Mouse (Mus musculus): ENCODE results near the gene Aida.
A peak's percentile ranks its signal among the peaks of the same experiment; 100 is the strongest.
"Not testable (repeated sequence)": the region's sequence is repeated elsewhere in the genome, so short reads cannot be mapped to it uniquely, and the experiment has no call there.

The Aida gene

DNA sequence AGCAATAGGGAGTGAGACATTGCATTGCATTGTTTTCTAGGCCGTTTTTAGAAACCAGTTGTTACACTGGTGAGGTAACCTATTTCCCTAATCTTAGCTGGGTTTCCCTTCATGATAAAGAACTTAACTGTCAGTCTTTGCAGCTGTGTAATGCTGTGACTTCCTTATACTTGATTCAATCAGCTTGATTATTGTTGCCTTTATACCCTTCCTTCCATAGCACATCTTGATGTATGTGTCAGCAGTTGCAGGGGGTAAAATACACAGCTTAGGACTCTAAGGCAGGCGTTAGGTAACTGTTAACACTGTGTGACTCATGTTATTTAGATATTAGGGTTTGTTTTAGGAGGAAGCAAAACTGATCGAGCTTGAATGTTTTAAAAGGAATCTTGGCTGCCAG is 24.3 kb downstream of the Aida start:
- no peak for DNase-seq (ENCODE audit: low spot score in 2 of 2)

- DNase-seq (ENCODE audit: low spot score in 2 of 2) = not testable (repeated sequence)
Observed at GRCm38 (mm10) chr1:183322496-183322895, 26.1 kb downstream of the Aida start.

DNA sequence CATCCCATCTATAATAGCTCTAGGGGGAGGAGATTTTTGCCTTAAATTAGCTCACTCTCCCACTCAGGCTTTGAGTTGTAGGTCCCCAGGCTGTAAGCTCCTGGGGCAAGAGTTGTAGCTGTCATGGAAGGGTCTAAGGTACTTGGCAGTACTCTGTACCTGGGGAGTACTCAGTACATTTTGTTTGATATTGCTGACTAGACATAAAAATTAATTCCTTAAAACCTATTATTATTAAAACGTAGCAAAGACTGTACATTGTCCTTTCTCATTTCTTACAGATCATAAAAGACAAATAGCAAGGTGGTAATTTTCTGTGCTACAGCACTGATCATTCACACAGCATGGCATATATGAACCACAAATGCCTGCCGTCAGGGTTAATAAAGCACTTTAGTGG is 27.5 kb downstream of the Aida start:
- DNase-seq (ENCODE audit: low spot score in 2 of 2) = no peak

- no peak for DNase-seq (ENCODE audit: low spot score in 2 of 2)
Observed at GRCm38 (mm10) chr1:183324433-183324832, 28.0 kb downstream of the Aida start.

DNA sequence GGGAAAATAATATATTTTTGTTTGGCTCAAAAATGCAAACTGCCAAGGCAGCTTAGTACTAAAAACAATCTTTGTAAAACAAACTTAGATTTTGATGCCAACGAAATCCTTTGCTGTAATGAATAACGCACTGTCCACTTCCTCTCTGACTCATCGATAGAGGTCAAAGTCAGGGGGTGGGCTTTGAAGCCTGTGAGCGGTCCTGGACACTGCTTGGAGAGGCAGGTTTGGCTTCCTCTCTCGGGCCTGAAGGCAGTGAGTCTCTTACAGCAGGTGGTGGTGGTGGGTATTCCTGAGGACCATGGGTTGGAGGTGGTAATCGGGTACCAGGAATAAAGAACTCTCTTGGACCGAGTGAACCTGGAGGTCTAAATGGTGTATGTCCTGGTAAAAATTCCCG is 30.8 kb downstream of the Aida start:
- DNase-seq (ENCODE audit: low spot score in 2 of 2) = no peak

GRCm38 (mm10) chr1:183342902-183343301 is 46.5 kb downstream of the Aida start:
- DNase-seq (ENCODE audit: low spot score in 2 of 2) = not testable (repeated sequence)

- peak; percentile 82 to 87 for DNase-seq (ENCODE audit: low spot score in 2 of 2)
Observed at GRCm38 (mm10) chr1:183344886-183345816, 48.8 kb downstream of the Aida start.

DNA sequence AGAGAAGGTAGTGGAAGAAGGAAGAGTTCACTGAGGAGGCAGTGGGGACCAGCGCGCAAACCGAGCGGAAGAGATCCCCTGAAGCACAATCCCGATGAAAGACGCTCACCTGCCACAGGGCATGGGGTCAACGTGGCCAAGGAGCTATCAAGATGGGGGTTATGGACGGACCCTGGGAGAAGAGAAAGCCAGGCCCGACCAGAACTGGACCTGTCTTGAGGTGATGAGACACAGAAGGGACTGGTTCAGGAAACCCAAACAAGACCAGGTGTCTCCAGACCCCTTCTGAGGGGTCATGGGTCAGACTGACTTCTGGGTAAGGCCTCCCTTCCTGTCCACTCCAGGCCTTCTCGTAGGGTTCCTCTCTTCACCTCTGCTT is 49.4 kb downstream of the Aida start:
- DNase-seq (ENCODE audit: low spot score in 2 of 2) = no peak

DNA sequence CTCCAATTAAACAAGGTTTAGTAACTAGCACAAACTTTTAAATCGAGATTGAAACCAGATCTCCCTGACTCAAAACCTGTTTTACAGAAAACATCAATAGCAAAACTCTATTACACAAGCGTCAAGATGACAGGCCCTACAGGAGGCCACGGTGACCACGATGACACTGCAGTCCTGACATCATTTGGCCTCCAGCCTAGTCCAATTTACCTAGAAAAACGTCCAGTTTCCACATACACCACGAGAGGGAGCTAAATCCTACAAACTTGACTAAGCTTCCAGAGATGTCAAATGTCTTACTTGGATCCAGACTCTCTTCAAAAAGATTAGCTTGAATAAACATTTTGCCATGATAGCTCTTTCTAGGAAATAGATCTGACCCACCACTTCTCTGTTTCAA is 53.5 kb downstream of the Aida start:
- DNase-seq (ENCODE audit: low spot score in 2 of 2) = peak; percentile 23 to 68

- no peak for DNase-seq (ENCODE audit: low spot score in 2 of 2)
Observed at GRCm38 (mm10) chr1:183358901-183359300, 62.5 kb downstream of the Aida start.

DNA sequence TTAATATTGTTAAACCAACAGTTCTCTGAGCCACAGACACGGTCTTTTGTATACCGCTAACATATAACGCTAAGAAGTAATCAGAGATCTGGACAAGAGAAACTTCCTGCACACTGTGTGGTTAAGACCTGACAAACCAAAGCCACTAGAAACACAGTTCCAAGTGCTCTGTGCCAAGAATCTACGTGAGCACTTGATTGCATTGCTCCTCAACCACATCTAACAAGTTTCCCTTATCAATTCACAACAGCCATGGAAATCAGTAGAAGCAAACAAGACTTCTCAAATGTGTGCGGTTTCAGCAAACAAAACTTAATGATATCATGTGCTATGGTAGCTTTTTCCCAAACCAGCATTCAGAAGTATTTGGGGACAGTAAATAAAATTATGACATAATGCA is 65.9 kb downstream of the Aida start:
- DNase-seq (ENCODE audit: low spot score in 2 of 2) = no peak

DNA sequence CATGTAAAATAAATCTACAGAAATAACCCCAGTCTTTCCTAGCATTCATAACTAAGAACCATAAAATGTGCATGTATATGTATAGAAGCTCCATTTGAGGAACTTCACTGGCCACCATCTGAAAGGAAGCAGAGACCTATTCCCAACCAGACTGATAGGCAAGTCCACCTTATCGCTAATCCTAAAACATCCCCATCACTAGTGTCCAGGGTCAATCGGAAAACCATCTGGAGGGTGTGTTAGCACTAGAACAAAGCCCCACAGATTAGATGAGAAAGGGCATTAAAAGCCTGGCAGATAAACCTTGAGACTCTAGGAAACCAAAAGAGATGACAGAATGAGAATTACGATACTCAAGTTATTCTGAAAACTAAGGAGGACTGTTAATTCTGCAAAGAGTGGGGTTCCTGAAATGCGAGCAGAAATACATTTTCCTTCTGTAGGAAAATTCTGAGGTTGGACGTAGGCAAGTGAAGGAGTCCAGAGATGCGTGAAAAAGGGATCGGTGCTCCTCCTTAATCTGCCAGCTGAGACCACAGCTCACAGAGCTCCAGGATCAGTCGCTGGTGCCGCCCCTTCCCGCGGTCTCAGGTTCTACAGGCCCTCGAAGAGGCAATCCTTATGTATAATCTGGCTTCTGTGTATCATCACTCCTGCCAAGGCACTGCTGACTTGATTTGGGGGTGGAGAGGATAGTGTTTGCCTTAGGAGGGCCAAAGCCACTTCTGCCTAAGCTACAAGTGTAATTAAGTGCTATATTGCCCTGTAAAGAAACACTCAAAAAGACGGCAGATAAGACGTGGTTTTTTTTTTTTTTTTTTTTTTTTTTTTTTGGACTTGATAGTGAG is 66.6 kb downstream of the Aida start:
- no peak for DNase-seq (ENCODE audit: low spot score in 2 of 2)

DNA sequence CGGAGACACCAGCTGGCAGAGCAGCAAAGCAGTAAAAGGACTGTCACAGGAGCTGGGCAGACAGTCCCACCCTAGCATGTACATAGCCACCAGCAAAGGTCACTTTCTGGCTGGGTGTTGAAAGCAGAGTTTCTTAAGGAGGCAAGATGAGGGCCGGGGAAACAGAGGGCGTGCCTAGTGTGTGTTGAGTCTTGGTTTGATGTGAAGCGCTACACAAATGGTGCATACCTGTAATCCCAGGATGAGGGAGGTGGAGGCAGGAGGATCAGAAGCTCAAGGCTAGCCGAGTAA is 67.1 kb downstream of the Aida start:
- DNase-seq (ENCODE audit: low spot score in 2 of 2) = no peak

- DNase-seq (ENCODE audit: low spot score in 2 of 2) = no peak
Observed at GRCm38 (mm10) chr1:183366361-183366760, 70.0 kb downstream of the Aida start.

DNA sequence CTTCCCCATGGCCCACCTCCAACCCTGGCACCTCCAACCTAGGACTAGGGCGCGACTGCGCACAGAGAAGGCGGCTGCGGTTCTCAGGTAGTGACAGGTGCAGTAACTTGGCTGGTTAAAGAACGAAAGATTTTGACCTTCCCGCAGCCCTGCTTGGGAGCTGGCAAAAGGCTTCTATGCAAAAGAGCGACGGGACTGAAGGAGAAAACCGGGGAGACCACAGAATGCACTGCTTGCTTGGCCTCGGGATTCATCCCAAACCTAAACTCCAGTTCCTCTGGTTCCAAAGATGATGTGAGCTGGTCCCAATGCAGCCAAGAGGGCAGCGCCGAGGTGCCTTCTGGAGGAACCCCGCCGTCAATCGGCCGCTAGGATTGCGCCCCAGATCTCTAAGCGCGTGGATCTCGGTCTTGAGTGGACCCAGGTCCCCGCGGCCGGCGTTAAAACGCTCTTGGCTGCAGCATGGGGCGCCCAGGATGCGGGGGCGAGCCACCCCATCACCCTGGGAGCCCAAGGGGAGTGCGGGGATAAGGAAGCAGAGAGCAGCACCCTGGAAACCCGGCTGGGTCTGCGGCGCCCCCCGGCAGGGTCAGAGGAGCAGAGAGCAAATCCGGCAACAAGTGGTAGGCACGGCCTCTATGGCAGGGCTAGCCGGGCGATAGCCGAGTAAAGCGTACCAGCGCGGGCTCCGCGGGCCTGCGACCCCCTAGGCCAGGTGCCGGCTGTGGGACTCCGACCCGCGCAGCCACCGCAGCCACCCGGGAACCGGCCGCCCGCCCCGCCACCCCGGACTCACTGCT is 72.4 kb downstream of the Aida start:
- DNase-seq (ENCODE audit: low spot score in 2 of 2) = peak in 1 of 2 experiments; percentile 33

DNA sequence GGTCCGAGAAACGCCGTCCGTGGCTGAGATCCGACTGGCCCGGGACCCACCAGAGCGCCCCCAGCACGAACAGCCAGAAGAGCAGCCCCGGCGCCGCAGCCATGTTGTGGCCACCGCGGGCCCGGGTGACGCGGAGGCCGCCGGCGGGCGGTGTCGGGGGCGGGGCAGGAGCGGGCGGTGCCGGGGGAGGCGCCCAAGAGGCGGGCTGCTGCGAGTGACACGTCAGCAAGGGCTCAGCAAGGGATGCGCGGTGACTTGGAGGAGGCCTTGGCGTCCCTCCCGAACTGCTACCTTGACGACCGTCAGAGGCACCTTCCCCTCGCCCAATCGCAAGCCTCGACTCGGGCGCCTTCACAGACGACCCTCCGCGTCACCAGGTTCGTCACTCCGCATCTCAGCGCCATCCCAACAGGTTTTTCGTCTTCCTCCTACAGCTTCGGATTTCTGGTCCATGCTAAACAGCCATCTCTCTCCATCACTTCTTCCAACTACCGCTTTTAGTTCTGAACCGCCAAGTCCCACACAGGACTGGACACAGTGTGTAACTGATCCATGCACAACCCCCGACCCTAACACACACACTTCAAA is 73.1 kb downstream of the Aida start, which contains the start of gene Mia3:
Mia3 (minus strand) TSS at position 127 of the 588 bp plus-strand sequence.
- peak; percentile 96 to 98 for DNase-seq (ENCODE audit: low spot score in 2 of 2)

DNA sequence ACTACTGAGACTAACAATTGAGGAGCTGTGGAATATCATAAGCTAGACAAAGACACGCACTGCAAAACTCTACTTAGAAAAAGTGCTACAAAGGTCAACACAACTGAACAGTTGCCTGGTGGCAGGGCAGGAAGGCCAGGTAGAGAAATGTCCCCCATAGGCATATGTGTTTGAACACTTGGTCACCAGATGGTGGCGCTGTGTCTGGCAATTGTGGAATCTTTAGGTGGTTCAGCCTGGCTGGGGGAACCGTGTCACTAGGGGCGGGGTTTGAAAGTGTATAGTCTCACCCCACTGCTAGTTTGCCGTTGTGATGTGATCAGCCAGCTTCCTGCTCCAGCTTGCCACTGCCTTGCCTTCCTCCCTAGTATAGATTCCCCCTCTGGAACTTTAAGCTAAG is 78.3 kb downstream of the Aida start:
- no peak for DNase-seq (ENCODE audit: low spot score in 2 of 2)
